Mouse (Mus musculus) heart, embryonic 11.5 days (tissue): ENCODE measurements at regions not wholly inside any gene's neighbourhood (a gene's known extent, or its start where the extent isn't known, plus 50 kb on each side); places are given as distances from the start of the nearest gene placed in this dataset.

ENCODE experiments used
- ATAC-seq: fragments of 200-750 bp; cut with Nextera tagmentation; replicated peaks from 2 replicates; pipeline ENCODE4 v1.8.0; 2017; ENCODE audit warnings: moderate library complexity; ENCODE audit not compliant: insufficient number of reproducible peaks, low FRiP score, low TSS enrichment
- H3K27ac ChIP-seq: fragments of 300-500 bp; sonication (generic); 2 replicates; pipeline ENCODE4 v1.5.1; 2014; ENCODE audit warnings: mild to moderate bottlenecking, low read depth, low read length
- H3K27me3 ChIP-seq: fragments of 300-500 bp; sonication (generic); 2 replicates; pipeline ENCODE4 v1.6.1; 2014; ENCODE audit warnings: mild to moderate bottlenecking, low read length, mixed read lengths; ENCODE audit not compliant: control insufficient read depth, insufficient read depth
- H3K36me3 ChIP-seq: fragments of 300-500 bp; sonication (generic); 2 replicates; pipeline ENCODE4 v1.6.1; 2014; ENCODE audit warnings: mild to moderate bottlenecking, low read length, moderate library complexity, mixed read lengths; ENCODE audit not compliant: control insufficient read depth, insufficient read depth
- H3K4me1 ChIP-seq: fragments of 300-500 bp; sonication (generic); 2 replicates; pipeline ENCODE4 v1.6.1; 2014; ENCODE audit warnings: low read length; ENCODE audit not compliant: control insufficient read depth, insufficient read depth
- H3K4me2 ChIP-seq: fragments of 300-500 bp; sonication (generic); 2 replicates; pipeline ENCODE4 v1.6.1; 2014; ENCODE audit warnings: mild to moderate bottlenecking, moderate library complexity
- H3K4me3 ChIP-seq: fragments of 300-500 bp; sonication (generic); 2 replicates; pipeline ENCODE4 v1.5.1; 2014; ENCODE audit warnings: low read depth, low read length
- H3K9ac ChIP-seq: fragments of 300-500 bp; sonication (generic); 2 replicates; pipeline ENCODE4 v1.6.1; 2014; ENCODE audit warnings: mild to moderate bottlenecking, low read depth, low read length, moderate library complexity
- H3K9me3 ChIP-seq: fragments of 300-500 bp; sonication (generic); replicated peaks from 2 replicates; pipeline ENCODE4 v1.6.1; 2016; ENCODE audit warnings: low read length; ENCODE audit not compliant: control insufficient read depth
- WGBS: fragments of 180-500 bp; shearing (Covaris S2); extraction: QIAGEN DNeasy Blood & Tissue Kit; methylation state at CpG from one replicate; pipeline ENCODE4 v1.1.7; 2014; ENCODE audit not compliant: insufficient replicate concordance; 5-methylcytosine and 5-hydroxymethylcytosine counted together

DNA sequence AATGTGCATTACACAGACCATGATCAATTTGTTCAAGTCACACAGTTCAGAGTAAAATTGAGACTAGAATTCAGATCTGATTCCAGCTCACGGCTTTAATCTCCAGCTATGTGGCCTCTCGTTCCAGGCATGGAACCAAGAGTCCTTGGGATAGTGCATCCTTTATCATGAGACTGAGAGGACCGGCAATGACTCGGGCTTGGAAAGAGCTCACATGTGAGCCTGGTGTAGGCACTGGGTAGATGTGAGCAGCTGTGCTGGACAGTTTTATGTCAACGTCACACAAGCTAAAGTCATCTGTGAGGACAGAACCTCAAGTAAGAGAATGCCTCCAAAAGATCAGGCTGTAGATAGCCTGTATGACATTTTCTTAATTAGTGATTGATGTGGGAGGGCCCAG lies 228.3 kb downstream of the Plpp3 start:
- Histone ChIP-seq H3K4me2 (no peak overlapping the region), H3K4me1 (no peaks in the 10 kb centered on the region), H3K9ac (no peak overlapping the region), H3K27me3 (no peaks in the 10 kb centered on the region), H3K9me3 (no peaks in the 10 kb centered on the region), H3K4me3 (no peak overlapping the region), H3K27ac (no peak overlapping the region), H3K36me3 (no peaks in the 10 kb centered on the region)
- no peak for ATAC-seq
- 88% methylated on average over 5 of the region's 5 CpGs for WGBS

DNA sequence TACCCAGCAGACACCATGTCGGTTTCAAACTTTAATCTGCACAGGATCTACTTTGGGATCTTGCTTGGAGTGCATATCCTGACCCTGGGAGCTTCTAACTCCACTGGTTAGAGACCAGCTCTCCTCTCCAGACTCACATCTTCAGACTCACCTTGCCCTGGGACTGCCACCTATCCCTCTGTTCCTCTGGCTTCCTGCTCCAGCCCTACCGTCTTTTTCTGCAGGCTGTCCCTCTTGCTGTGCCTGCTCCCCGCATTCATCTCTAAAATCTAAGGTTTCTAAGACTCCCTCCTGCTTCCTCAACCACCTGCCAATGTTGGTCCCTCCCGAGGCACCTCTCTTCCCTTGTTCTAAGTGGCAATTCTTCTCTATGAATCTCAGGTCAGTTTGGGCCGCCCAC lies 233.2 kb downstream of the Plpp3 start:
- H3K36me3 ChIP-seq: no peaks in the 10 kb centered on the region
- H3K4me2 ChIP-seq: no peak overlapping the region
- ATAC-seq: no peak
- H3K4me3 ChIP-seq: no peak overlapping the region
- 14% methylated on average over 5 of the region's 5 CpGs for WGBS
- H3K9me3 ChIP-seq: no peaks in the 10 kb centered on the region
- H3K4me1 ChIP-seq: no peaks in the 10 kb centered on the region
- H3K27ac ChIP-seq: no peak overlapping the region
- H3K27me3 ChIP-seq: no peaks in the 10 kb centered on the region
- no peak overlapping the region for H3K9ac ChIP-seq

DNA sequence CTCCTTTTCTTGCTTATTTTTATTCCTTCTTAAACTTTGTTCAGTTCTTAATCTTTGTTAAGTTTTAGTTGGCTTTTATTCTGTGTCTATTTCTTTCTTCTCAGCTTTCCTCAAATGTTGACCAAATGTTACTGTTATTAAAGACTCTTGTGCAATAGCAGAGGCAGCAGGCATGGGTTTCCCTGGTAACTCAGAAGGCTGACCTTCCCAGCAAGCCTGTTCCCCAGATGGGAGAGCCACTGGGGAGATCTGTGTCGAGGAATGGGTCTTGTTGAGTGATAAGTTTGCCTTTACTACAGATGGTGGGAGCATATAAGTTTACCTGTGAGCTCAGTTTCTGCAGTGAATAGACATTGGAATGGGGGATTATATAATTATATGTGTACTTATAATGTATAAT lies 237.2 kb downstream of the Plpp3 start:
- no peak overlapping the region for H3K9ac ChIP-seq
- H3K36me3 ChIP-seq: no peaks in the 10 kb centered on the region
- no peak overlapping the region for H3K4me2 ChIP-seq
- H3K27ac ChIP-seq: no peak overlapping the region
- no peak for ATAC-seq
- no peaks in the 10 kb centered on the region for H3K9me3 ChIP-seq
- H3K27me3 ChIP-seq: no peaks in the 10 kb centered on the region
- 42% methylated on average over 1 of the region's 1 CpGs for WGBS
- no peak overlapping the region for H3K4me3 ChIP-seq
- H3K4me1 ChIP-seq: no peaks in the 10 kb centered on the region

DNA sequence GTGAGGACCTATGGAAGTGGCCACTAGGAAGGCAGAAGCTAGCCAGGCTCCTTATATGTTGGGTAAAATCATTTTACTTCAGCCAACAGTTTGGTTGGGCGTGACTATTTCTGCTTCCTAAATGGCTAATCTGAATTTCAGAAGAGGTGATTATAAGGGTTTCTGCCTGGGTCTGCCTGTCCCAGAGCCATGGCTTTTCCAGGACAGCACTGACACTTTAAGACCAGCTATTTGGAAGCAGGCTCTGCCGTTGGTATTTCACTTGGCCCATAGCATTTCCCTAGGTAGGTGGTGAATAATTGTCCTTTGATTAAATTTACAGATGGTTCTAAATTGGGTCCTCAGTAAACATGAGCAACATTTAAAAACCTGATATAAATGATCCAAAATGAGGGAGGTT lies 240.3 kb downstream of the Plpp3 start:
- ATAC-seq: no peak
- WGBS: 75% methylated on average over 2 of the region's 2 CpGs
- no peaks in the 10 kb centered on the region for H3K4me1 ChIP-seq

DNA sequence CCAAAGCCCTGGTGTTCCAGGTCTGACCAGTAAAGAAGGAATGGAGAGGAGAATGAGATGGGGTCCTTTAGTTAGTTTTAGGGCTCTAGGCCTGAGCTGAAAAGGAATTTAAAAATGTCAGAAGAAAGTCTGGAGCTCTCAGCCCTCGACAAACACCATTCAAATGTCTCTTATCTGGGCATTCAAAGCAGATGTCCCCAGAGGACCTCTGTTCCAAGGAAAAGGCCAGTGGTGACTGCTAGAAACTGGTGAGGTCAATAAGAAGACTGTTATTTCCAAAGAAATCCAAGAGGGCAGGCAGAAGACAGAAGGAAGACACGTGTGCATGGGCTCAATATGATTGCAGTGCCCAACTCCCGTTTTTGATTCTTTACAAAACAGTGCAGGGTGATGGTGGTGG lies 244.9 kb downstream of the Plpp3 start:
- Histone ChIP-seq H3K36me3 (no peaks in the 10 kb centered on the region), H3K9ac (no peak overlapping the region), H3K4me1 (0 out of 2 replicates have a peak, but pooled peaks cover 3% of the 10 kb centered on the region), H3K4me3 (no peak overlapping the region), H3K27me3 (no peaks in the 10 kb centered on the region), H3K27ac (no peak overlapping the region), H3K4me2 (no peak overlapping the region), H3K9me3 (no peaks in the 10 kb centered on the region)
- no peak for ATAC-seq
- 62% methylated on average over 3 of the region's 3 CpGs for WGBS

More for the DNA sequence above, 240.3 kb downstream of the Plpp3 start:
- no peaks in the 10 kb centered on the region for H3K9me3 ChIP-seq
- H3K9ac ChIP-seq: no peak overlapping the region
- H3K27ac ChIP-seq: no peak overlapping the region
- H3K4me2 ChIP-seq: no peak overlapping the region
- no peaks in the 10 kb centered on the region for H3K36me3 ChIP-seq
- no peaks in the 10 kb centered on the region for H3K27me3 ChIP-seq
- no peak overlapping the region for H3K4me3 ChIP-seq

DNA sequence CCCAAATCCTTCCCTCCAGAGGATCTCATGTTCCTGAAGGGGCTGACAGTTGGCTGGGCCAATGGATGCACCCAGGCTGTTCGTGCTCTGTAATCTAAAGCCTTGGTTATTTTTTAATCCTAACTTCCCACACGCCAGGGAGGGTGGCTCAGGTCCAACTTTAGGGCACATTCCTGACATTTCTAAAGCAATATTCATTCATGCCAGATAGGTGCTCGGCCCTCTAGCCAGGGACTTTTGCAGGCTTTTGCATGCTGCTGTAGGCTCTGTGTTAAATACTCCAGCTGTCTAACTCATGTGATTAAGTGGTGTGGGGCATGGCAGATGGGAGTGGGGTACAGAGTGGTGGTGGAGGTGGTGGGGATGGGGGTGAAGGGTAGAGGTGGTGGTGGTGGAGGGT lies 246.0 kb downstream of the Plpp3 start:
- Histone ChIP-seq H3K27me3 (no peaks in the 10 kb centered on the region), H3K27ac (no peak overlapping the region), H3K4me1 (0 out of 2 replicates have a peak, but pooled peaks cover 3% of the 10 kb centered on the region), H3K4me3 (no peak overlapping the region), H3K4me2 (no peak overlapping the region), H3K36me3 (no peaks in the 10 kb centered on the region), H3K9me3 (no peaks in the 10 kb centered on the region), H3K9ac (no peak overlapping the region)
- WGBS: 32% methylated on average over 3 of the region's 3 CpGs
- 0 out of 2 replicates have a peak, but pooled peaks have one; percentile 26 for ATAC-seq

DNA sequence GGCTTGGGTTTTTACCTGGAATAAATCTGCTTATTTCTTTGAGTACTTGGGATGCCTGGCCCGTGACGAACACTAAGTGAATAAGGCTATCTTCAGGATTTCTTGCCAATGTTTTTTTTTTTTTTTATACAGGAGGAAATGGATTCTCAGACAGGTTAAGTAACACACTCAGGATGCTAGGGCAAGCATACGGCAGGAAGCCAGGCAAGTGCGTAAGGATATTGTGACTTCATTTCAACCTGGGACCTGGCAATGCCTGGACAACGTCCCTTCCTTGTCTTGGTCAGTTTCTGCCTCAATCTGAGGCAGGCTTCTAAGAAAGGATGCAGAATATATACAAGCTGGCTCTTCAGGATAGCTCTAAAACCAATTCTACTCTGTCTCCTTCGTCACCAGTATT lies 246.5 kb downstream of the Plpp3 start:
- WGBS: 80% methylated on average over 6 of the region's 6 CpGs

DNA sequence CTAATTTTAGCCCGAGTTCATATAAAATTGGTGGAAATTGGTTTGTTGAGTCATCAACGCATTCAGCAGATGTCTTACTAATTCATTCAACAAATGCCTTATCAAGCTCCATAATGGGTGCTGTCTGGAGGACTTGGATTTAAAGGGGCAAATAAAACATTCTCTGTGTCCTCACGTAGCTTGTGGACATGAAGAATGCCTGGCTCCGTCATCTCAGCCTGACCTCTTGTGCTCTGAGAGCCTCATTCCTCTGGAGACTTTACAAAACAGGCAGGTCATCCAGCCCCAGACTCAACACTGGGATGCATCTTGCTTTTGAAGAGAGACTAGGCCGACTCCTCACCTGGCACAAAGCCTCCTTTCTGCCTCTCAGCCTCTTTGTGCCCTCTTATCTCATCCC lies 248.6 kb downstream of the Plpp3 start:
- Histone ChIP-seq H3K4me3 (no peak overlapping the region), H3K36me3 (no peaks in the 10 kb centered on the region), H3K27me3 (no peaks in the 10 kb centered on the region), H3K9me3 (no peaks in the 10 kb centered on the region), H3K4me2 (no peak overlapping the region), H3K4me1 (0 out of 2 replicates have a peak, but pooled peaks cover 3% of the 10 kb centered on the region), H3K9ac (no peak overlapping the region), H3K27ac (no peak overlapping the region)
- WGBS: 75% methylated on average over 5 of the region's 5 CpGs
- ATAC-seq: no peak

More for the DNA sequence above, 246.5 kb downstream of the Plpp3 start:
- H3K9me3 ChIP-seq: no peaks in the 10 kb centered on the region
- H3K27ac ChIP-seq: no peak overlapping the region
- ATAC-seq: no peak
- H3K9ac ChIP-seq: no peak overlapping the region
- no peaks in the 10 kb centered on the region for H3K36me3 ChIP-seq
- no peaks in the 10 kb centered on the region for H3K27me3 ChIP-seq
- H3K4me2 ChIP-seq: no peak overlapping the region
- no peak overlapping the region for H3K4me3 ChIP-seq
- 0 out of 2 replicates have a peak, but pooled peaks cover 3% of the 10 kb centered on the region for H3K4me1 ChIP-seq

DNA sequence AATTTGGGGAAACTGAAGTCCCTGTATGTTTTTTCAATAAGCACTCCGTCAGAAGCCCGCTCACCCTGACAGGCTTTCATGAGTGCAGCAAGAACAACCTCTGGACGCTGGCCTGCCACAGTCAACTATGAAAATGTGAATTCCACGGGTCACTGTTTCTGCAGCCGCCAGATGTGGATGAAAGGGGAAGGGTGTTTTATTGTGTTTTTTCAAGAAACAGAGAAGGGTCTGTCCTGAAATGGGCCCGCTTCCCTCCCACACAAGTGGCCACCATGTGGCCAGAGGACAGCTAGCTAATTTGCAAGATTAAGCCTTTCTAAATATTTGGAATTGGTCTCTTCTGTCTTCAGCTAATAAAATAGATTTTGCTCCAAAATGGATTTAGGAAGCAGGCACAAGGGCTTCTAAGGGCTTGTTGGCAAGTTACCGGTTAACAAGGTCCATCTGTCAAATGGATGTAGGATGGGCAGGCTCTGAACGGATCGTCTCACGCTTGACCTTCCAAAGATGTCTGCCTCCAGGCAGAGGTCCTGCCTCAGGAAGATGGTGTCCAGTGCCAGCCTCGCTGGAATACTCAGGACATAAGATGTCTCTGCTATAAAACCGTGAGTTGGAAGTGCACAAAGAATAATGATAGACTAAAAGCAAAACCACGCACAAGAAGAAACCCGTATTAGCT lies 249.8 kb downstream of the Plpp3 start:
- 0 out of 2 replicates have a peak, but pooled peaks cover 3% of the 10 kb centered on the region for H3K4me1 ChIP-seq
- no peaks in the 10 kb centered on the region for H3K27me3 ChIP-seq
- H3K4me3 ChIP-seq: no peak overlapping the region
- no peaks in the 10 kb centered on the region for H3K9me3 ChIP-seq
- H3K9ac ChIP-seq: no peak overlapping the region
- no peaks in the 10 kb centered on the region for H3K36me3 ChIP-seq
- no peak for ATAC-seq
- no peak overlapping the region for H3K4me2 ChIP-seq
- 74% methylated on average over 14 of the region's 14 CpGs for WGBS
- H3K27ac ChIP-seq: no peak overlapping the region
